Mouse (Mus musculus): Measurements from ENCODE around the gene Rgs16. TPM values are rescaled to one million over a fixed set of nuclear protein-coding genes. Genes with fewer than 3 reads are reported as not detected.

The Rgs16 gene
- total and polyA plus RNA-seq, 3 experiments = not detected

GRCm38 (mm10) chr1:153746119-153746670, 6.0 kb downstream of the Rgs16 start:
- H3K36me3 ChIP-seq (replicated peaks) = no peaks in the 10 kb centered on the region
- H3K4me3 ChIP-seq (ENCODE audit: low read depth, low read length) = no peak overlapping the region
- DNase-seq (ENCODE audit: low spot score) = no peak
- TF ChIP-seq TAL1 (conservative IDR thresholded peaks at IDR 0.05; ENCODE audit: low read depth, low read length) = no peak
- TF ChIP-seq GATA1 (IDR thresholded peaks at IDR 0.05; ENCODE audit: borderline replicate concordance, low read length) = no peak
- TF ChIP-seq CTCF (IDR thresholded peaks at IDR 0.05; ENCODE audit: low read depth, low read length) = no peak
- TF ChIP-seq GATA2 (IDR thresholded peaks at IDR 0.05; ENCODE audit: borderline replicate concordance, low read depth, low read length) = no peak
- no peak for TF ChIP-seq POLR2AphosphoS5 (IDR thresholded peaks at IDR 0.05; ENCODE audit: insufficient replicate concordance, low read depth, low read length)
- no peaks in the 10 kb centered on the region for H3K9me3 ChIP-seq (replicated peaks)
- H3K27me3 ChIP-seq (ENCODE audit: insufficient read depth, low read length) = peaks cover 10% of the 10 kb centered on the region; the same call in 1 of the 2 replicates
- no peak for ATAC-seq (ENCODE audit: extremely low read depth, insufficient number of reproducible peaks, low FRiP score, poor library complexity, severe bottlenecking)
- peaks cover 40% of the 10 kb centered on the region for H3K4me1 ChIP-seq (ENCODE audit: insufficient read depth, low read depth, low read length)

GRCm38 (mm10) chr1:153746728-153747127, 6.6 kb downstream of the Rgs16 start:
- Histone ChIP-seq H3K9me3 (replicated peaks) (no peaks in the 10 kb centered on the region), H3K4me1 (ENCODE audit: insufficient read depth, low read depth, low read length) (peaks cover 45% of the 10 kb centered on the region), H3K4me3 (ENCODE audit: low read depth, low read length) (no peak overlapping the region), H3K27me3 (ENCODE audit: insufficient read depth, low read length) (peaks cover 10% of the 10 kb centered on the region; the same call in 1 of the 2 replicates), H3K36me3 (replicated peaks) (no peaks in the 10 kb centered on the region)
- TF ChIP-seq TAL1 (conservative IDR thresholded peaks at IDR 0.05; ENCODE audit: low read depth, low read length) (no peak), CTCF (IDR thresholded peaks at IDR 0.05; ENCODE audit: low read depth, low read length) (peak; percentile 56)
- DNase-seq (ENCODE audit: low spot score) = peak; percentile 34
- 0 out of 2 replicates have a peak, but pooled peaks have one; percentile 9 for ATAC-seq (ENCODE audit: extremely low read depth, insufficient number of reproducible peaks, low FRiP score, poor library complexity, severe bottlenecking)

GRCm38 (mm10) chr1:153747861-153748530, 7.8 kb downstream of the Rgs16 start:
- no peak for TF ChIP-seq CTCF (IDR thresholded peaks at IDR 0.05; ENCODE audit: low read depth, low read length)
- no peak for TF ChIP-seq GATA1 (IDR thresholded peaks at IDR 0.05; ENCODE audit: borderline replicate concordance, low read length)
- no peak for TF ChIP-seq POLR2AphosphoS5 (IDR thresholded peaks at IDR 0.05; ENCODE audit: insufficient replicate concordance, low read depth, low read length)
- TF ChIP-seq GATA2 (IDR thresholded peaks at IDR 0.05; ENCODE audit: borderline replicate concordance, low read depth, low read length) = no peak
- TF ChIP-seq TAL1 (conservative IDR thresholded peaks at IDR 0.05; ENCODE audit: low read depth, low read length) = no peak
- no peak for DNase-seq (ENCODE audit: low spot score)
- H3K9me3 ChIP-seq (replicated peaks) = no peaks in the 10 kb centered on the region
- H3K27me3 ChIP-seq (ENCODE audit: insufficient read depth, low read length) = peaks cover 10% of the 10 kb centered on the region; the same call in 1 of the 2 replicates
- no peak for ATAC-seq (ENCODE audit: extremely low read depth, insufficient number of reproducible peaks, low FRiP score, poor library complexity, severe bottlenecking)
- no peaks in the 10 kb centered on the region for H3K36me3 ChIP-seq (replicated peaks)
- no peak overlapping the region for H3K4me3 ChIP-seq (ENCODE audit: low read depth, low read length)
- H3K4me1 ChIP-seq (ENCODE audit: insufficient read depth, low read depth, low read length) = peaks cover 49% of the 10 kb centered on the region

- Histone ChIP-seq H3K4me3 (ENCODE audit: low read depth, low read length) (no peak overlapping the region), H3K4me1 (ENCODE audit: insufficient read depth, low read depth, low read length) (peaks cover 50% of the 10 kb centered on the region), H3K27me3 (ENCODE audit: insufficient read depth, low read length) (peaks cover 8% of the 10 kb centered on the region; the same call in 1 of the 2 replicates), H3K9me3 (replicated peaks) (no peaks in the 10 kb centered on the region), H3K36me3 (replicated peaks) (peaks cover 1% of the 10 kb centered on the region)
- ATAC-seq (ENCODE audit: extremely low read depth, insufficient number of reproducible peaks, low FRiP score, poor library complexity, severe bottlenecking) (no peak; the same call in 1 of the 2 replicates), DNase-seq (ENCODE audit: low spot score) (no peak)
- no peak for TF ChIP-seq CTCF (IDR thresholded peaks at IDR 0.05; ENCODE audit: low read depth, low read length)
- no peak for TF ChIP-seq POLR2AphosphoS5 (IDR thresholded peaks at IDR 0.05; ENCODE audit: insufficient replicate concordance, low read depth, low read length)
- no peak for TF ChIP-seq GATA2 (IDR thresholded peaks at IDR 0.05; ENCODE audit: borderline replicate concordance, low read depth, low read length)
- no peak for TF ChIP-seq TAL1 (conservative IDR thresholded peaks at IDR 0.05; ENCODE audit: low read depth, low read length)
- TF ChIP-seq GATA1 (IDR thresholded peaks at IDR 0.05; ENCODE audit: borderline replicate concordance, low read length) = no peak
These were observed 8.4 kb downstream of the Rgs16 start for GRCm38 (mm10) chr1:153748549-153748948.

GRCm38 (mm10) chr1:153749211-153749801, 9.2 kb downstream of the Rgs16 start, which contains the start of gene Rnasel:
Rnasel (plus strand) TSS chr1:153749426.
- peaks cover 9% of the 10 kb centered on the region for H3K36me3 ChIP-seq (replicated peaks)
- ATAC-seq (ENCODE audit: extremely low read depth, insufficient number of reproducible peaks, low FRiP score, poor library complexity, severe bottlenecking) (peak; percentile 41), DNase-seq (ENCODE audit: low spot score) (peak; percentile 42)
- H3K4me3 ChIP-seq (ENCODE audit: low read depth, low read length) = peak within 1 kb of the TSS; percentile 61
- H3K4me1 ChIP-seq (ENCODE audit: insufficient read depth, low read depth, low read length) = peaks cover 58% of the 10 kb centered on the region
- H3K9me3 ChIP-seq (replicated peaks) = no peaks in the 10 kb centered on the region
- H3K27me3 ChIP-seq (ENCODE audit: insufficient read depth, low read length) = 0 out of 2 replicates have a peak, but pooled peaks cover 4% of the 10 kb centered on the region
- TF ChIP-seq TAL1 (conservative IDR thresholded peaks at IDR 0.05; ENCODE audit: low read depth, low read length) (no peak), CTCF (IDR thresholded peaks at IDR 0.05; ENCODE audit: low read depth, low read length) (peak; percentile 69)

GRCm38 (mm10) chr1:153750054-153750453, 9.9 kb downstream of the Rgs16 start:
- ATAC-seq (ENCODE audit: extremely low read depth, insufficient number of reproducible peaks, low FRiP score, poor library complexity, severe bottlenecking) (peak; percentile 22), DNase-seq (ENCODE audit: low spot score) (no peak)
- TF ChIP-seq CTCF (IDR thresholded peaks at IDR 0.05; ENCODE audit: low read depth, low read length) (no peak), GATA2 (IDR thresholded peaks at IDR 0.05; ENCODE audit: borderline replicate concordance, low read depth, low read length) (no peak), POLR2AphosphoS5 (IDR thresholded peaks at IDR 0.05; ENCODE audit: insufficient replicate concordance, low read depth, low read length) (no peak), TAL1 (conservative IDR thresholded peaks at IDR 0.05; ENCODE audit: low read depth, low read length) (peak; percentile 62), GATA1 (IDR thresholded peaks at IDR 0.05; ENCODE audit: borderline replicate concordance, low read length) (no peak)
- H3K9me3 ChIP-seq (replicated peaks) = no peaks in the 10 kb centered on the region
- peak overlapping the region; percentile 61; the same call in 1 of the 2 replicates for H3K4me3 ChIP-seq (ENCODE audit: low read depth, low read length)
- H3K4me1 ChIP-seq (ENCODE audit: insufficient read depth, low read depth, low read length) = peaks cover 65% of the 10 kb centered on the region
- H3K27me3 ChIP-seq (ENCODE audit: insufficient read depth, low read length) = 0 out of 2 replicates have a peak, but pooled peaks cover 4% of the 10 kb centered on the region
- peaks cover 16% of the 10 kb centered on the region for H3K36me3 ChIP-seq (replicated peaks)

Measured in G1E (cell line).